Mouse (Mus musculus) heart, postnatal 25 days (tissue): ENCODE measurements around the gene N4bp1. TPM values are rescaled to one million over a fixed set of nuclear protein-coding genes. Genes with fewer than 3 reads are reported as not detected.

ENCODE experiments used
- DNase-seq: peaks from one replicate; pipeline ENCODE4 v3.0.0; 2022; ENCODE audit warnings: low spot score
- intact Hi-C: fragments of 180-260 bp; cut with DNase I; formaldehyde crosslinking; loops from one replicate; pipeline ENCODE4 v1.15.1; 2025
- total RNA-seq, 2 experiments: library from RNA; stranded (reverse); gene quantifications; 2 replicates each; pipeline ENCODE4 v1.2.3; 2021

Gene N4bp1
- total RNA-seq, 2 experiments from 2014 or later: 15.7 to 16.9 TPM

GRCm38 (mm10) chr8:86787891-86788420, 97.1 kb downstream of the N4bp1 start:
- peak; percentile 57 for DNase-seq
- intact Hi-C loops: loop anchor here (5.0 kb wide), 1 partner anchor 114 kb away; no protein-coding TSS in a partner anchor

GRCm38 (mm10) chr8:86786498-86786897, 98.6 kb downstream of the N4bp1 start:
- DNase-seq: no peak
- intact Hi-C loops: loop anchor here (5.0 kb wide), 1 partner anchor 116 kb away; no protein-coding TSS in a partner anchor

- no peak for DNase-seq
- intact Hi-C loops: no loop called here
These were observed 104.0 kb downstream of the N4bp1 start for GRCm38 (mm10) chr8:86781094-86781493.

- DNase-seq: no peak
- intact Hi-C loops: no loop called here
These were observed 105.9 kb downstream of the N4bp1 start for GRCm38 (mm10) chr8:86779207-86779606.

GRCm38 (mm10) chr8:86769945-86770715, 114.9 kb downstream of the N4bp1 start:
- intact Hi-C loops: no loop called here
- no peak for DNase-seq

GRCm38 (mm10) chr8:86768499-86768898, 116.6 kb downstream of the N4bp1 start:
- intact Hi-C loops: no loop called here

GRCm38 (mm10) chr8:86766548-86767211, 118.4 kb downstream of the N4bp1 start:
- no peak for DNase-seq

More at GRCm38 (mm10) chr8:86768499-86768898, 116.6 kb downstream of the N4bp1 start:
- DNase-seq: peak; percentile 44

GRCm38 (mm10) chr8:86765669-86766068, 119.4 kb downstream of the N4bp1 start:
- no peak for DNase-seq
- intact Hi-C loops: no loop called here

More at GRCm38 (mm10) chr8:86766548-86767211, 118.4 kb downstream of the N4bp1 start:
- intact Hi-C loops: no loop called here

GRCm38 (mm10) chr8:86765155-86765554, 119.9 kb downstream of the N4bp1 start:
- no peak for DNase-seq
- intact Hi-C loops: no loop called here

GRCm38 (mm10) chr8:86762806-86763205, 122.3 kb downstream of the N4bp1 start:
- intact Hi-C loops: no loop called here
- DNase-seq: no peak

GRCm38 (mm10) chr8:86760746-86761145, 124.3 kb downstream of the N4bp1 start:
- intact Hi-C loops: no loop called here
- no peak for DNase-seq

- intact Hi-C loops: no loop called here
These were observed 126.0 kb downstream of the N4bp1 start for GRCm38 (mm10) chr8:86759090-86759491.

GRCm38 (mm10) chr8:86758651-86759050, 126.4 kb downstream of the N4bp1 start:
- intact Hi-C loops: no loop called here
- no peak for DNase-seq

More at GRCm38 (mm10) chr8:86759090-86759491, 126.0 kb downstream of the N4bp1 start:
- DNase-seq: no peak

Other genes with a start within 250 kb of the N4bp1 start
- gene Gm10638, start 139.6 kb downstream of the N4bp1 start, total RNA-seq: 1 to 10 TPM; 2.1 to 3.0 TPM
- gene Siah1a, start 139.3 kb downstream of the N4bp1 start, total RNA-seq: 10 to 100 TPM; 14.9 to 15.6 TPM